Mouse (Mus musculus) hindbrain, embryonic 12.5 days (tissue): Measurements from ENCODE around the gene Rnf123. TPM values are rescaled to one million over a fixed set of nuclear protein-coding genes. Genes with fewer than 3 reads are reported as not detected.

Source experiments
- ATAC-seq: fragments of 200-750 bp; cut with Nextera tagmentation; 2 replicates; pipeline ENCODE4 v1.8.0; 2017; ENCODE audit warnings: moderate TSS enrichment; ENCODE audit not compliant: low FRiP score
- H3K27ac ChIP-seq: fragments of 300-500 bp; sonication (generic); 2 replicates; pipeline ENCODE4 v1.5.1; 2016; ENCODE audit warnings: mild to moderate bottlenecking
- H3K27me3 ChIP-seq: fragments of 300-500 bp; sonication (generic); 2 replicates; pipeline ENCODE4 v1.6.1; 2016; ENCODE audit warnings: mild to moderate bottlenecking
- H3K36me3 ChIP-seq: fragments of 300-500 bp; sonication (generic); 2 replicates; pipeline ENCODE4 v1.6.1; 2016; ENCODE audit warnings: mild to moderate bottlenecking
- H3K4me1 ChIP-seq: fragments of 300-500 bp; sonication (generic); 2 replicates; pipeline ENCODE4 v1.6.1; 2016
- H3K4me2 ChIP-seq: fragments of 300-500 bp; sonication (generic); replicated peaks from 2 replicates; pipeline ENCODE4 v1.6.1; 2016; ENCODE audit warnings: mild to moderate bottlenecking
- H3K4me3 ChIP-seq: fragments of 300-500 bp; sonication (generic); 2 replicates; pipeline ENCODE4 v1.5.1; 2016; ENCODE audit warnings: mild to moderate bottlenecking
- H3K9ac ChIP-seq: fragments of 300-500 bp; sonication (generic); 2 replicates; pipeline ENCODE4 v1.6.1; 2016; ENCODE audit warnings: mild to moderate bottlenecking, moderate library complexity
- H3K9me3 ChIP-seq: fragments of 300-500 bp; sonication (generic); replicated peaks from 2 replicates; pipeline ENCODE4 v1.6.1; 2016; ENCODE audit warnings: mild to moderate bottlenecking
- WGBS: fragments of 180-500 bp; shearing (Covaris S2); methylation state at CpG from one replicate; pipeline ENCODE4 v1.1.7; 2016; 5-methylcytosine and 5-hydroxymethylcytosine counted together
- polyA plus RNA-seq: library from polyadenylated mRNA; unstranded; fragments of >200 nt; fragmentation: Nextera tagmentation; extraction: Ambion mirVana; gene quantifications from 2 replicates; pipeline ENCODE4 v1.2.1, GENCODE M21; 2016

Gene Rnf123
- polyA plus RNA-seq, 1 experiment from 2014 or later: 40.7 TPM

DNA sequence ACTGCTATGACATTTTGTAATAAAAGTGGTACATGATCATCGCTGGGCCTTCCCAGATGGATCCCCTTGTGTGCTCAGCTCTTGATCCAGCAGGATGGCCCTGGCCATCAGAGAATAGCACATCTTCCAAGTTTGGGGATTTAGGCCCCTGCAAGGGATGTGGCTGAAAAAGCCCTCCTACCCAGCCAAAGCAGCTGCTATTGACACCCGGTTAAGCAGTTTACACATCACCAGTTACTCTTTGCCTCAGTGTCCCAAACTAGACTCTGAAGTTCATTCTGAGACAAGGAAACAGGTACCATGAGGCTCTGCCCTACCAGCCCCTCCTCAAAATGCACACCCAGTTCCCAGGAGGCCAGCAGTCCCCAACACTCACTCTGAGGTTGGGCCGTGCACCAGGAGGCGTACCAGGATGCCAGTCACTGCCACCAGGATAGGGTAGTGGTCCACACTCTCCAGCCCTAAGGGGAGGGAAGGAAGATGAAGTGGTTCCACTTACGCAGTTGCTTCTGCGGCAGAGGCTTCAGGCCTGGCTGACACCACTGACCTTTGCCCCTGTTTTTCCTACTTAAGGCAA, 27.4 kb downstream of the Rnf123 start:
- 88% methylated on average over 6 of the region's 6 CpGs for WGBS
- Histone ChIP-seq H3K36me3 (peaks cover 84% of the 10 kb centered on the region), H3K4me1 (peaks cover 6% of the 10 kb centered on the region; the same call in 1 of the 2 replicates), H3K27me3 (no peaks in the 10 kb centered on the region), H3K27ac (no peak overlapping the region), H3K4me2 (no peak overlapping the region), H3K4me3 (no peak overlapping the region), H3K9ac (no peak overlapping the region), H3K9me3 (no peaks in the 10 kb centered on the region)
- ATAC-seq: no peak

- no peak overlapping the region for H3K4me2 ChIP-seq
- H3K4me3 ChIP-seq: no peak overlapping the region
- 81% methylated on average over 1 of the region's 1 CpGs for WGBS
- no peak for ATAC-seq
- H3K9me3 ChIP-seq: no peaks in the 10 kb centered on the region
- no peaks in the 10 kb centered on the region for H3K27me3 ChIP-seq
- no peak overlapping the region for H3K27ac ChIP-seq
- H3K9ac ChIP-seq: no peak overlapping the region
- peaks cover 87% of the 10 kb centered on the region for H3K36me3 ChIP-seq
- H3K4me1 ChIP-seq: peaks cover 10% of the 10 kb centered on the region
These were observed 28.1 kb downstream of the Rnf123 start for GRCm38 (mm10) chr9:108055061-108055460.

GRCm38 (mm10) chr9:108054331-108055040, 28.7 kb downstream of the Rnf123 start:
- no peak overlapping the region for H3K4me3 ChIP-seq
- H3K27ac ChIP-seq: no peak overlapping the region
- ATAC-seq: no peak
- peaks cover 16% of the 10 kb centered on the region for H3K4me1 ChIP-seq
- peaks cover 82% of the 10 kb centered on the region for H3K36me3 ChIP-seq
- H3K27me3 ChIP-seq: no peaks in the 10 kb centered on the region
- no peak overlapping the region for H3K4me2 ChIP-seq
- no peaks in the 10 kb centered on the region for H3K9me3 ChIP-seq
- WGBS: 92% methylated on average over 22 of the region's 22 CpGs
- H3K9ac ChIP-seq: no peak overlapping the region

GRCm38 (mm10) chr9:108053665-108054225, 29.4 kb downstream of the Rnf123 start:
- H3K36me3 ChIP-seq: peaks cover 74% of the 10 kb centered on the region
- H3K27ac ChIP-seq: no peak overlapping the region
- no peaks in the 10 kb centered on the region for H3K9me3 ChIP-seq
- no peak overlapping the region for H3K4me2 ChIP-seq
- 92% methylated on average over 15 of the region's 15 CpGs for WGBS
- no peak overlapping the region for H3K9ac ChIP-seq
- no peak for ATAC-seq
- no peaks in the 10 kb centered on the region for H3K27me3 ChIP-seq
- peaks cover 17% of the 10 kb centered on the region for H3K4me1 ChIP-seq
- no peak overlapping the region for H3K4me3 ChIP-seq

DNA sequence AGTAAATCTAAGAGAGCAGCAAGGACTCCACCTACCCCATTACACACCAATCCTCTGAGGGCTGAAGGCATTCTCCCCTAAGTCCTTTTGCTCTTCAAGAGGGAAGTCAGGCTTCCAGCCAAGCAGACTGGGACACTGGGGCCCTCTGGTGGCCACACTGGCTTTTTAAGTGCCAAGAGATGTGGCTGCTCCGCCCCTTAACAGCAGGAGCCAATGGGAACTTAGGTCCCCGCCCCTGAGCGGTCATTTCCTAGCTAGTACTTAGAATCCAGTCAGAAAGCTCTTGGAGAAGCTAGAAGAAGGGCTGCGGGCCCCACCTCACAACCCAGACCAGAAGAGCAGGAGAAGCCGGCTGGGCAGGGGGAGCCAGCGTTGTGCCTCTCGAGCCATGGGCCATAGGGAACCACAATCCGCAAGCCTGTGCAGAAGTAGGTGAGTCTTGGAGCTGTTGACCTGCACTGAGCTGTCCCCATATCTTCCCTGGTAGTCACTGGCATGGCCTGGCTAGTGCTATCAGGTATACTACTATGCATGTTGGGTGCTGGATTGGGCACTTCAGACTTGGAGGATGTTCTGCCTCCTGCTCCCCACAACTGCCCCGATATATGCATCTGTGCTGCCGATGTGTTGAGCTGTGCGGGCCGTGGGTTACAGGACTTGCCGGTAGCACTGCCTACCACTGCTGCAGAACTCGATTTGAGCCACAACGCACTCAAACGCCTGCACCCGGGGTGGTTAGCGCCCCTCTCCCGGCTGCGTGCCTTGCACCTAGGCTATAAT, 30.1 kb downstream of the Rnf123 start, which contains the start of gene Amigo3:
Gene Amigo3 (plus strand): TSS at position 275 of the 780 bp plus-strand sequence.
- H3K27me3 ChIP-seq: no peaks in the 10 kb centered on the region
- no peak within 1 kb of the TSS for H3K27ac ChIP-seq
- WGBS: 60% methylated on average over 20 of the region's 20 CpGs
- peak; percentile 20; the same call in 1 of the 2 replicates for ATAC-seq
- H3K36me3 ChIP-seq: peaks cover 67% of the 10 kb centered on the region
- H3K9me3 ChIP-seq: no peaks in the 10 kb centered on the region
- peaks cover 23% of the 10 kb centered on the region for H3K4me1 ChIP-seq
- H3K9ac ChIP-seq: no peak within 1 kb of the TSS
- H3K4me3 ChIP-seq: no peak within 1 kb of the TSS
- H3K4me2 ChIP-seq: peak within 1 kb of the TSS; percentile 36

DNA sequence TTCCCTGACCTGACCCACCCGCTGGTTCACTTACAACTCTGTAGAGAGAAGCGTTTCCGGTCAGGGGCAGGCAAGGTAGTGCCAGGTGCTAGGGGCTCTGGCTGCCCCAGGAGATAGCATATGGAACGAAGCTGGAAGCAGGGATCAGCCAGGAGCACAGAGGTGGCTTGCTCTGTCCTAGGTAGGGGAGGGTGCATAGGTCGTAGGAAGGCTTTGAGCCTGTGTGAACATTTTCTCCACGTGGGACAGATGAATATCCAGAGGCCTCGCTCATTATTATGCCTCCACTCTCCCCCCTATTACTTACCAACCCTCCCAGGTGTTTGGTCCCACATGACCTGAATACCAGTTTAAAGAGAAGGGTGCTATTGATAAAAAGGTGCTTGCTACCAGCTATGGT, 30.7 kb downstream of the Rnf123 start:
- Histone ChIP-seq H3K27ac (no peak overlapping the region), H3K9me3 (no peaks in the 10 kb centered on the region), H3K27me3 (no peaks in the 10 kb centered on the region), H3K9ac (no peak overlapping the region), H3K4me1 (peaks cover 26% of the 10 kb centered on the region), H3K4me2 (no peak overlapping the region), H3K36me3 (peaks cover 64% of the 10 kb centered on the region), H3K4me3 (no peak overlapping the region)
- ATAC-seq: no peak
- WGBS: 73% methylated on average over 7 of the region's 7 CpGs

DNA sequence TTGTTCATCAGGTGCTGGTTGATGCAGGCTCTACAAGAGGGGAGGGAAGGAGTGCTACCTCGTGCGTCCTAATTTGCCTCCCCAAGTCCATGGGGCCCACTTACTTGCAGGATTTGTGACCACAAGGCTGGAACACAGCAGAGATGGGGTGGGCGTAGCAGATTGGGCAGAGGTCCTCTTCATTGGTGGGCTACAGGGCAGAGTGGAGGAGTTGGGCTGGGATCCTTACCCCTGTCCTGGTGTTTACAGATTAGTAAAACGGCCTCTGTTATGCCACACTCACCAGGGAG, 31.3 kb downstream of the Rnf123 start:
- Histone ChIP-seq H3K27me3 (no peaks in the 10 kb centered on the region), H3K9ac (no peak overlapping the region), H3K4me2 (no peak overlapping the region), H3K27ac (no peak overlapping the region), H3K36me3 (peaks cover 64% of the 10 kb centered on the region), H3K4me1 (peaks cover 26% of the 10 kb centered on the region), H3K9me3 (no peaks in the 10 kb centered on the region), H3K4me3 (no peak overlapping the region)
- WGBS: 87% methylated on average over 4 of the region's 4 CpGs
- ATAC-seq: no peak

- Histone ChIP-seq H3K27ac (no peak overlapping the region), H3K9ac (no peak overlapping the region), H3K27me3 (no peaks in the 10 kb centered on the region), H3K9me3 (no peaks in the 10 kb centered on the region), H3K4me1 (peaks cover 26% of the 10 kb centered on the region), H3K36me3 (peaks cover 64% of the 10 kb centered on the region), H3K4me2 (no peak overlapping the region), H3K4me3 (no peak overlapping the region)
- WGBS: 95% methylated on average over 15 of the region's 15 CpGs
- ATAC-seq: no peak
These were observed 31.8 kb downstream of the Rnf123 start for GRCm38 (mm10) chr9:108051184-108051930.

GRCm38 (mm10) chr9:108049561-108050251, 33.4 kb downstream of the Rnf123 start:
- H3K27ac ChIP-seq: peak overlapping the region; percentile 70

GRCm38 (mm10) chr9:108049016-108049455, 34.1 kb downstream of the Rnf123 start, which contains the start of gene Gmppb:
Gmppb (plus strand) TSS chr9:108049242.
- WGBS: under 1% methylated on average over 35 of the region's 39 CpGs
- Histone ChIP-seq H3K9me3 (no peaks in the 10 kb centered on the region), H3K4me2 (peak within 1 kb of the TSS; percentile 94), H3K27ac (peak within 1 kb of the TSS; percentile 74), H3K9ac (peak within 1 kb of the TSS; percentile 79), H3K4me1 (peaks cover 26% of the 10 kb centered on the region), H3K36me3 (peaks cover 61% of the 10 kb centered on the region), H3K4me3 (peak within 1 kb of the TSS; percentile 63), H3K27me3 (no peaks in the 10 kb centered on the region)
- ATAC-seq: peak; percentile 89

More at GRCm38 (mm10) chr9:108049561-108050251, 33.4 kb downstream of the Rnf123 start:
- peak overlapping the region; percentile 79 for H3K9ac ChIP-seq
- peaks cover 26% of the 10 kb centered on the region for H3K4me1 ChIP-seq
- peak; percentile 29 for ATAC-seq
- H3K36me3 ChIP-seq: peaks cover 64% of the 10 kb centered on the region
- peak overlapping the region; percentile 94 for H3K4me2 ChIP-seq
- 45% methylated on average over 15 of the region's 15 CpGs for WGBS
- H3K27me3 ChIP-seq: no peaks in the 10 kb centered on the region
- peak overlapping the region; percentile 63 for H3K4me3 ChIP-seq
- H3K9me3 ChIP-seq: no peaks in the 10 kb centered on the region

DNA sequence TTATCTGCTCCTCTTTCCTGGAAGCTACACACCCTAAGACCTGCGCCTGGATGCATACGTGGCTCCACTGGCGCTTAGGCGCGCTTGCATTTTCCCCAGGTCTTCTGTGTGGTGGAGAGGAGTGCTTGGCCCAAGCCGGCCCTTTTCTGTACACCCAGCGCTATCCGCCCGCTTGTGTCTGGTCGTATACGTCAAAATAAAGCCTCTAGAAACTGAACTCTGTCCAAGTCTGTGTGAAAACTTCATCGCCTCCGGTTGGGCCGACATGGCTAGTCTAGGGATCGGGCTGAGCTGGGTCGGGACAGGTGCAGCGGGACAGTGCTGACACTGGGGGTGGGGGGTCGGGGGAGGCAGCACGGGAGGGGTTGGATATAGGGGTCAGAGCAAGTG, 34.6 kb downstream of the Rnf123 start:
- H3K4me2 ChIP-seq: peak overlapping the region; percentile 94
- H3K4me1 ChIP-seq: peaks cover 26% of the 10 kb centered on the region
- no peaks in the 10 kb centered on the region for H3K9me3 ChIP-seq
- no peaks in the 10 kb centered on the region for H3K27me3 ChIP-seq
- peak overlapping the region; percentile 74 for H3K27ac ChIP-seq
- ATAC-seq: peak; percentile 57
- peaks cover 56% of the 10 kb centered on the region for H3K36me3 ChIP-seq
- peak overlapping the region; percentile 63 for H3K4me3 ChIP-seq
- WGBS: 2% methylated on average over 19 of the region's 19 CpGs
- H3K9ac ChIP-seq: peak overlapping the region; percentile 79
